In genomic region chr19:47689592-47689991, GRCm38 (mm10) we compare ENCODE assay signal across 26 mouse cellular contexts. TPM values are rescaled to one million over a fixed set of nuclear protein-coding genes. Genes with fewer than 3 reads are reported as not detected.
DNase-seq lines count a peak whose midpoint lies in the region; ATAC-seq lines count a peak whose summit lies in the region.
"Had no signal": no experiment of that assay in that cellular context is flagged by ENCODE, and none has a peak within 500 bp of the region (broad histone marks: within the 10 kb centered on the region; RNA-seq: fewer than 3 reads in every experiment).

No protein-coding gene starts in this region.

- no peaks in the 10 kb centered on the region for H3K4me1 ChIP-seq in embryonic facial prominence, embryonic 13.5 days
- 0 out of 2 replicates have a peak, but pooled peaks cover 5% of the 10 kb centered on the region for H3K4me1 ChIP-seq in embryonic facial prominence, embryonic 10.5 days
- H3K4me1 ChIP-seq: heart, embryonic 13.5 days had no signal

- WGBS in embryonic facial prominence, embryonic 13.5 days = 87% methylated on average over 7 of the region's 7 CpGs
- WGBS in embryonic facial prominence, embryonic 10.5 days = 89% methylated on average over 7 of the region's 7 CpGs

- ATAC-seq in embryonic facial prominence, embryonic 13.5 days (ENCODE audit: insufficient number of reproducible peaks, insufficient read depth, low FRiP score, low TSS enrichment, low read depth) = no peak
- ATAC-seq in megakaryocyte, adult 5-6 weeks (ENCODE audit: poor library complexity, severe bottlenecking) = peak; percentile 66; the same call in 1 of the 2 replicates
- ATAC-seq: CD4-positive, CD25-positive, alpha-beta regulatory T cell, adult 4 months; forebrain, embryonic 14.5 days; forebrain, postnatal 0 days; hindbrain, postnatal 0 days; inflammation-experienced regulatory T-cells, adult 6 months; intestine, embryonic 16.5 days; Patski had no signal

- DNase-seq in embryonic facial prominence, embryonic 10.5 days (ENCODE audit: low spot score) = no peak
- peak; percentile 4 for DNase-seq in c-Kit-positive CD71-positive TER-119-positive erythroid progenitor cells, embryonic 14.5 days (ENCODE audit: low spot score)
- no peak for DNase-seq in thymus, postnatal 14 days
- DNase-seq in gastrocnemius, postnatal 10 days = no peak
- DNase-seq in kidney, postnatal 14 days = no peak
- DNase-seq: adrenal gland, postnatal 25 days; cerebellum, adult 18-20 months; cerebellum, adult 9-10 months; cerebellum, postnatal 14 days; forebrain, postnatal 0 days; gastrocnemius, adult 2 months; gastrocnemius, postnatal 25 days; heart, adult 18-20 months; heart, postnatal 14 days; heart, postnatal 4 days had no signal

- H3K27ac ChIP-seq in embryonic facial prominence, embryonic 13.5 days = no peak overlapping the region
- no peak overlapping the region for H3K27ac ChIP-seq in embryonic facial prominence, embryonic 10.5 days (replicated peaks)
- H3K27ac ChIP-seq: gastrocnemius, adult 2 months; heart, embryonic 13.5 days; hindbrain, embryonic 14.5 days; hindbrain, postnatal 0 days had no signal

- no peak overlapping the region for H3K9ac ChIP-seq in embryonic facial prominence, embryonic 13.5 days
- H3K9ac ChIP-seq: forebrain, postnatal 0 days; heart, embryonic 13.5 days; hindbrain, embryonic 14.5 days had no signal

- H3K9me3 ChIP-seq in embryonic facial prominence, embryonic 13.5 days = no peaks in the 10 kb centered on the region
- H3K9me3 ChIP-seq in embryonic facial prominence, embryonic 10.5 days = no peaks in the 10 kb centered on the region
- H3K9me3 ChIP-seq: heart, embryonic 13.5 days had no signal

- no peaks in the 10 kb centered on the region for H3K27me3 ChIP-seq in embryonic facial prominence, embryonic 13.5 days
- H3K27me3 ChIP-seq in embryonic facial prominence, embryonic 10.5 days (replicated peaks; ENCODE audit: low read depth, poor library complexity, severe bottlenecking) = no peaks in the 10 kb centered on the region

- no peak overlapping the region for H3K4me3 ChIP-seq in embryonic facial prominence, embryonic 13.5 days
- H3K4me3 ChIP-seq in embryonic facial prominence, embryonic 10.5 days = no peak overlapping the region
- H3K4me3 ChIP-seq: gastrocnemius, adult 2 months; heart, embryonic 13.5 days had no signal

- H3K36me3 ChIP-seq in embryonic facial prominence, embryonic 13.5 days = no peaks in the 10 kb centered on the region
- no peaks in the 10 kb centered on the region for H3K36me3 ChIP-seq in embryonic facial prominence, embryonic 10.5 days (replicated peaks)
- H3K36me3 ChIP-seq: heart, embryonic 13.5 days had no signal

- 0 out of 2 replicates have a peak overlapping the region, but pooled peaks have one; percentile 32 for H3K4me2 ChIP-seq in embryonic facial prominence, embryonic 13.5 days
- H3K4me2 ChIP-seq: heart, embryonic 13.5 days; hindbrain, embryonic 14.5 days had no signal

RNA-seq across cellular contexts. Expression of gene Col17a1, which starts 2.3 kb away (rescaled TPM):
- polyA plus RNA-seq in embryonic facial prominence, embryonic 13.5 days (2015; fragmentation: Nextera tagmentation; extraction: Ambion mirVana) = 22.9 and 26.3 TPM in 2 replicates
- polyA plus RNA-seq in embryonic facial prominence, embryonic 10.5 days (2016; fragmentation: Nextera tagmentation; extraction: Ambion mirVana) = 0.40 and 1.6 TPM in 2 replicates
- total RNA-seq in megakaryocyte, adult 5-6 weeks (2015) = not detected in 2 replicates
- total RNA-seq in megakaryocyte, adult 5-6 weeks (2017) = not detected in 2 replicates
- total RNA-seq in gastrocnemius, postnatal 10 days (2021) = 1 to 10 TPM in 1 of 2 experiments, under 1 TPM in 1; 0.65 to 1.3 TPM
- total RNA-seq: adrenal gland, adult 18-20 months; adrenal gland, postnatal 25 days; gastrocnemius, adult 2 months had no signal
- polyA plus RNA-seq: CD4-positive, CD25-positive, alpha-beta regulatory T cell, adult 4 months; inflammation-experienced regulatory T-cells, adult 6 months had no signal

RNA-seq across cellular contexts. Expression of gene Sfr1, which starts 41.9 kb away (rescaled TPM):
- 283 and 318 TPM in 2 replicates for polyA plus RNA-seq in embryonic facial prominence, embryonic 13.5 days (2015; fragmentation: Nextera tagmentation; extraction: Ambion mirVana)
- 287 and 300 TPM in 2 replicates for polyA plus RNA-seq in embryonic facial prominence, embryonic 10.5 days (2016; fragmentation: Nextera tagmentation; extraction: Ambion mirVana)
- 92.5 and 94.5 TPM in 2 replicates for total RNA-seq in megakaryocyte, adult 5-6 weeks (2015)
- total RNA-seq in megakaryocyte, adult 5-6 weeks (2017) = 91.2 and 94.4 TPM in 2 replicates
- total RNA-seq in gastrocnemius, postnatal 10 days (2021) = 10 to 100 TPM; 82.2 to 89.8 TPM
